Mouse (Mus musculus) bone marrow, adult 2 months (tissue): ENCODE measurements around the gene Dus1l. TPM values are rescaled to one million over a fixed set of nuclear protein-coding genes. Genes with fewer than 3 reads are reported as not detected.
A peak's percentile ranks its signal among the peaks of the same experiment; 100 is the strongest.

Experiments
- H3K27ac ChIP-seq: fragments of 200-500 bp; 2 replicates; pipeline ENCODE4 v1.5.1; 2012; ENCODE audit warnings: low read depth, mild to moderate bottlenecking, control low read depth, inconsistent platforms, low read length; ENCODE audit not compliant: control insufficient read depth, poor library complexity, insufficient read depth
- H3K4me1 ChIP-seq: fragments of 200-500 bp; 2 replicates; pipeline ENCODE4 v1.6.1; 2011; ENCODE audit warnings: low read length; ENCODE audit not compliant: control insufficient read depth, insufficient read depth
- H3K4me3 ChIP-seq: fragments of 200-500 bp; replicated peaks from 2 replicates; pipeline ENCODE3; 2011; ENCODE audit warnings: mild to moderate bottlenecking, low read depth, low read length, control low read depth; ENCODE audit not compliant: control insufficient read depth
- CTCF ChIP-seq: fragments of 200-500 bp; IDR thresholded peaks from 2 replicates; pipeline ENCODE4 v1.5.1; 2011; ENCODE audit warnings: low read length, control low read depth; ENCODE audit not compliant: control insufficient read depth, insufficient read depth
- POLR2A ChIP-seq: fragments of 200-500 bp; IDR thresholded peaks from 2 replicates; pipeline ENCODE4 v1.6.1; 2011; ENCODE audit warnings: low read depth, mild to moderate bottlenecking, control low read depth, low read length, borderline replicate concordance; ENCODE audit not compliant: control insufficient read depth
- WGBS: fragments of 180-500 bp; shearing (Covaris S2); methylation state at CpG from one replicate; pipeline ENCODE4 v1.1.7; 2018; 5-methylcytosine and 5-hydroxymethylcytosine counted together
- polyA plus RNA-seq: library from polyadenylated mRNA; stranded (reverse); fragments of >200 nt; gene quantifications from 2 replicates; pipeline ENCODE4 v1.2.4, GENCODE M21; 2011; ENCODE audit warnings: low replicate concordance; ENCODE audit not compliant: missing spikeins, insufficient read depth, insufficient read length

The Dus1l gene
- polyA plus RNA-seq, 1 experiment: 57.6 TPM

- H3K4me3 ChIP-seq: no peak overlapping the region
- no peak overlapping the region for H3K27ac ChIP-seq
- H3K4me1 ChIP-seq: peaks cover 4% of the 10 kb centered on the region
- 79% methylated on average over 8 of the region's 8 CpGs for WGBS
- TF ChIP-seq POLR2A: no peak
- TF ChIP-seq CTCF: no peak
These were observed 30.1 kb upstream of the Dus1l start for GRCm38 (mm10) chr11:120826016-120826953.

- peaks cover 4% of the 10 kb centered on the region for H3K4me1 ChIP-seq
- WGBS: 37% methylated on average over 4 of the region's 4 CpGs
These were observed 29.2 kb upstream of the Dus1l start for GRCm38 (mm10) chr11:120825289-120825863.

DNA sequence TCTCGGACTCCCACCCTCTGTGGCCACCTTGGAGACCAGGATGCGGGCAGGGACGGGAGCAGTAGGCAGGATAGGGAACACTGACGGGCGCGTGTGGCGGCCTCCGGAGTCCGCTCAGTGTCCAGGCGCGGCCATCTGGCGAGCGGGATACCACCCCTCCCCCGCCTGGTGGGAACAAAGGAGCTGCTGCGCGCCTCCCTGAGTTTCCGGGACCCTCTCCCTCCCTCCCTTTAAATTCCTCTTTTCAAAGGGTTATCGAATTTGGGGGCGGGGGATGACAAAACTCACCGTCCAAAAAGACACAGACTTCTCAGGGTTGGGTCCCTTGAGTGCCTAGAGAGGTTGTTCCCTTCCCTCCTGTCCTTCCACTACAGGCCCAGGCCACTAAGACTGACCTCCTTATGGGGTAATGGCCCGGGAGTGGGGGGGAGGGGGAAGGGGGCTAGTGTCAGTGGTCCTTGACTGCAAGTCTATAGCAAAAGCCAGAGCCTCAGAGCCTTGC, 28.6 kb upstream of the Dus1l start:
- Histone ChIP-seq H3K4me1 (peaks cover 4% of the 10 kb centered on the region), H3K27ac (peak overlapping the region; percentile 77), H3K4me3 (peak overlapping the region; percentile 99)
- WGBS: under 1% methylated on average over 21 of the region's 21 CpGs
- no peak for TF ChIP-seq POLR2A
- no peak for TF ChIP-seq CTCF

More at GRCm38 (mm10) chr11:120825289-120825863, 29.2 kb upstream of the Dus1l start:
- no peak overlapping the region for H3K27ac ChIP-seq
- TF ChIP-seq POLR2A (no peak), CTCF (no peak)
- no peak overlapping the region for H3K4me3 ChIP-seq

GRCm38 (mm10) chr11:120823956-120824786, 28.0 kb upstream of the Dus1l start, which contains the start of gene Fasn:
TSS of gene Fasn (minus strand) at chr11:120824547.
- WGBS: under 1% methylated on average over 109 of the region's 109 CpGs
- Histone ChIP-seq H3K27ac (peak within 1 kb of the TSS; percentile 77), H3K4me3 (peak within 1 kb of the TSS; percentile 99), H3K4me1 (peaks cover 4% of the 10 kb centered on the region)
- TF ChIP-seq CTCF: peak; percentile 35; the same call in 1 of the 2 replicates
- peak; percentile 98 for TF ChIP-seq POLR2A

DNA sequence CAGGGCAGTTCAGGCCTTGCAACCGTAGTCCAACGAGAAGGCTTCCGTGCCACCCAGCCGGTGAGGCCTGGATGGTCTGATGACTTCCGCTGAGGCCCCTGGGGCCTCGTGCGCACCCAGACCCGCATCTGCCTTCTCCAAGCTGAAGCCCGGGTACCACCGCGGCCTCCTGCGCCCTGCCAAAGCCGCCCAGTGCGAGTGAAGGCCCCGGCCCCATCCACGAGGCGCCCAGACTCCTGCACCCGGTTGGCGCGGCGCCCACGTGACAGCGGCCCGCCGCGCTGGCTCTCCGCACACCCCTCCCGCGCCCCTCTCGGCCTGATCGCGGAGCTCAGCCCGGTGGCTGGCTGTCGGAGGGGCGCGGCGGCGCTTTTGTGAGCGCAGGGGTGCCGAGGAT, 27.3 kb upstream of the Dus1l start:
- Histone ChIP-seq H3K4me1 (peaks cover 4% of the 10 kb centered on the region), H3K4me3 (peak overlapping the region; percentile 68), H3K27ac (peak overlapping the region; percentile 77)
- TF ChIP-seq CTCF (no peak), POLR2A (no peak)
- WGBS: under 1% methylated on average over 40 of the region's 40 CpGs

GRCm38 (mm10) chr11:120822831-120823550, 26.8 kb upstream of the Dus1l start:
- TF ChIP-seq POLR2A: no peak
- no peak; the same call in 1 of the 2 replicates for TF ChIP-seq CTCF
- under 1% methylated on average over 14 of the region's 14 CpGs for WGBS
- Histone ChIP-seq H3K4me1 (peaks cover 4% of the 10 kb centered on the region), H3K27ac (peak overlapping the region; percentile 77; the same call in 1 of the 2 replicates), H3K4me3 (peak overlapping the region; percentile 68)

GRCm38 (mm10) chr11:120822321-120822720, 26.1 kb upstream of the Dus1l start:
- no peak overlapping the region for H3K4me3 ChIP-seq
- WGBS: 65% methylated on average over 4 of the region's 4 CpGs

More at GRCm38 (mm10) chr11:120822321-120822720, 26.1 kb upstream of the Dus1l start:
- peaks cover 4% of the 10 kb centered on the region for H3K4me1 ChIP-seq
- TF ChIP-seq POLR2A: no peak
- no peak for TF ChIP-seq CTCF
- H3K27ac ChIP-seq: no peak overlapping the region
